Mouse (Mus musculus) lung, postnatal 0 days (tissue): ENCODE measurements around the gene Il18rap.

ENCODE experiments used
- CTCF ChIP-seq: IDR thresholded peaks from 2 replicates; pipeline ENCODE4 v1.5.1; 2016; ENCODE audit warnings: antibody characterized with exemption, mild to moderate bottlenecking
- EP300 ChIP-seq: IDR thresholded peaks from 2 replicates; pipeline ENCODE4 v1.6.1; 2016; ENCODE audit warnings: antibody characterized with exemption, mild to moderate bottlenecking, control low read depth

GRCm38 (mm10) chr1:40501126-40501525, 14.0 kb upstream of the Il18rap start:
- TF ChIP-seq CTCF (no peak), EP300 (no peak)
